Mouse (Mus musculus) forebrain, embryonic 12.5 days (tissue): ENCODE measurements around the gene Folr1. TPM values are rescaled to one million over a fixed set of nuclear protein-coding genes. Genes with fewer than 3 reads are reported as not detected.
A peak's percentile ranks its signal among the peaks of the same experiment; 100 is the strongest.

Source experiments
- ATAC-seq: fragments of 200-750 bp; cut with Nextera tagmentation; 2 replicates; pipeline ENCODE4 v1.8.0; 2017; ENCODE audit warnings: moderate TSS enrichment; ENCODE audit not compliant: low FRiP score
- H3K27ac ChIP-seq: fragments of 300-500 bp; sonication (generic); 2 replicates; pipeline ENCODE4 v1.5.1; 2016; ENCODE audit warnings: mild to moderate bottlenecking
- H3K27me3 ChIP-seq: fragments of 300-500 bp; sonication (generic); 2 replicates; pipeline ENCODE4 v1.6.1; 2016; ENCODE audit warnings: mild to moderate bottlenecking
- H3K36me3 ChIP-seq: fragments of 300-500 bp; sonication (generic); replicated peaks from 2 replicates; pipeline ENCODE4 v1.6.1; 2016; ENCODE audit warnings: mild to moderate bottlenecking
- H3K4me1 ChIP-seq: fragments of 300-500 bp; sonication (generic); 2 replicates; pipeline ENCODE4 v1.6.1; 2016
- H3K4me2 ChIP-seq: fragments of 300-500 bp; sonication (generic); 2 replicates; pipeline ENCODE4 v1.6.1; 2016; ENCODE audit warnings: mild to moderate bottlenecking, moderate library complexity
- H3K4me3 ChIP-seq: fragments of 300-500 bp; sonication (generic); replicated peaks from 2 replicates; pipeline ENCODE4 v1.5.1; 2016; ENCODE audit warnings: mild to moderate bottlenecking
- H3K9ac ChIP-seq: fragments of 300-500 bp; sonication (generic); 2 replicates; pipeline ENCODE4 v1.6.1; 2016; ENCODE audit warnings: mild to moderate bottlenecking
- H3K9me3 ChIP-seq: fragments of 300-500 bp; sonication (generic); 2 replicates; pipeline ENCODE4 v1.6.1; 2016
- WGBS: fragments of 180-500 bp; shearing (Covaris S2); methylation state at CpG from one replicate; pipeline ENCODE4 v1.1.7; 2016; 5-methylcytosine and 5-hydroxymethylcytosine counted together
- polyA plus RNA-seq: library from polyadenylated mRNA; unstranded; fragments of >200 nt; fragmentation: Nextera tagmentation; extraction: Ambion mirVana; gene quantifications from 2 replicates; pipeline ENCODE4 v1.2.1, GENCODE M21; 2016

Folr1 gene
- polyA plus RNA-seq, 1 experiment from 2014 or later, result 8.2 TPM

- Histone ChIP-seq H3K4me1 (peaks cover 53% of the 10 kb centered on the region), H3K36me3 (peaks cover 20% of the 10 kb centered on the region), H3K27ac (peak overlapping the region; percentile 89), H3K9ac (peak overlapping the region; percentile 96), H3K9me3 (no peaks in the 10 kb centered on the region), H3K4me2 (peak overlapping the region; percentile 90), H3K4me3 (peak overlapping the region; percentile 82), H3K27me3 (no peaks in the 10 kb centered on the region)
- WGBS, result under 1% methylated on average over 20 of the region's 20 CpGs
- ATAC-seq, result peak; percentile 9
Measured at GRCm38 (mm10) chr7:101837154-101837605, 33.4 kb downstream of the Folr1 start.

DNA sequence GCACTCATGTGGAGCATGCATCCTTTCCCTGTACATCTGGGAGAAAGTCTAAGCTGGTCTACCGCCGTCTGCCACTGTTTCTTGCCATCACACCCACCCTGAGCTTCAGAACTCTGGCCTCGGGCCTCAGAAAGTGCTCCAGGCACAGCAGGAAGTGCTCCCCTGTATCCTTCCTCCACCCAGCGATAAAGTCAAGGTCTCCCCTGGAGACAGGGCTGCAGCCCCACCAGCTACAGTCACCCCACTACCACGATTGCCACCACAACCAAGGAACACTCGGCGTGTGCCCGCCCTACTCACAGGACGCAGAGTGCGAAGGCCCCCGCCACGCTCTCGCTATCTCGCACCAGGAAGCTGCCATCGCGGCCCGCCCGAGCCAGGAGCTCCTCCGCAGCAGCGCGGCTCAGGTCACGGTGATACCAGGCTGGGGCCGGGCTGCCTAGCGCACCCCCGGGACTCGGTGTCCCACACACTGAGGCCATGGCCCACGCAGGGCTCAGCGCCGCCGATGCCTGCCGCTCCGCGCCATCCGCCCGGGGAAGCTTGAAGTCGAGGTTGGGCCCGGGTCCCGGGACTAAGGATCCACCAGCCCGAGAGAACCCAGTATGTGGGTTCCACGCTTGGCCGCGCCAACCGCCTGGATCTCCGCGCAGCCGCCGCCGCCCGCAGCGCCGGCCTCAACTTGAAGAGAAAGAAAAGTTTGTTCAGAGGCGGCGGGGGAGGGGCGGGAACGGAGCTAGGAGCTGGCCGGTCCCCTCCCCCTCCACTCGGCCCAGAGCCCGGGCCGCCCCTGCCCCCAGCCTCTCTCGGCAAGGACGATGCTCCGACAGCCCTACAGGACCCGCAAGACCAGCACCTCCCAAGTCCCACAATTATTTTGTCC, 34.1 kb downstream of the Folr1 start:
- Histone ChIP-seq H3K4me1 (peaks cover 53% of the 10 kb centered on the region), H3K9me3 (no peaks in the 10 kb centered on the region), H3K9ac (peak overlapping the region; percentile 96), H3K27ac (peak overlapping the region; percentile 89), H3K36me3 (peaks cover 27% of the 10 kb centered on the region), H3K4me2 (peak overlapping the region; percentile 90), H3K27me3 (no peaks in the 10 kb centered on the region), H3K4me3 (peak overlapping the region; percentile 82)
- ATAC-seq, result peak; percentile 72
- 0% methylated on average over 55 of the region's 63 CpGs for WGBS

- 51% methylated on average over 5 of the region's 5 CpGs for WGBS
- Histone ChIP-seq H3K9ac (peak overlapping the region; percentile 96), H3K27ac (peak overlapping the region; percentile 89)
Measured at GRCm38 (mm10) chr7:101835457-101836109, 35.0 kb downstream of the Folr1 start.

GRCm38 (mm10) chr7:101834903-101835302, 35.7 kb downstream of the Folr1 start:
- H3K4me1 ChIP-seq, result peaks cover 53% of the 10 kb centered on the region
- peak overlapping the region; percentile 90 for H3K4me2 ChIP-seq
- no peaks in the 10 kb centered on the region for H3K9me3 ChIP-seq
- H3K9ac ChIP-seq, result peak overlapping the region; percentile 44; the same call in 1 of the 2 replicates
- 69% methylated on average over 3 of the region's 3 CpGs for WGBS
- peak overlapping the region; percentile 13; the same call in 1 of the 2 replicates for H3K4me3 ChIP-seq
- H3K36me3 ChIP-seq, result peaks cover 43% of the 10 kb centered on the region
- H3K27me3 ChIP-seq, result no peaks in the 10 kb centered on the region
- no peak for ATAC-seq
- H3K27ac ChIP-seq, result peak overlapping the region; percentile 71

More at GRCm38 (mm10) chr7:101835457-101836109, 35.0 kb downstream of the Folr1 start:
- peaks cover 53% of the 10 kb centered on the region for H3K4me1 ChIP-seq
- H3K9me3 ChIP-seq, result no peaks in the 10 kb centered on the region
- H3K4me2 ChIP-seq, result peak overlapping the region; percentile 90
- no peaks in the 10 kb centered on the region for H3K27me3 ChIP-seq
- peaks cover 36% of the 10 kb centered on the region for H3K36me3 ChIP-seq
- H3K4me3 ChIP-seq, result peak overlapping the region; percentile 82
- no peak for ATAC-seq

GRCm38 (mm10) chr7:101833916-101834584, 36.5 kb downstream of the Folr1 start:
- peaks cover 51% of the 10 kb centered on the region for H3K36me3 ChIP-seq
- H3K4me1 ChIP-seq, result peaks cover 53% of the 10 kb centered on the region
- H3K27me3 ChIP-seq, result no peaks in the 10 kb centered on the region
- 70% methylated on average over 3 of the region's 3 CpGs for WGBS
- H3K9ac ChIP-seq, result no peak overlapping the region
- no peak for ATAC-seq
- no peak overlapping the region; the same call in 1 of the 2 replicates for H3K4me3 ChIP-seq
- no peaks in the 10 kb centered on the region for H3K9me3 ChIP-seq
- peak overlapping the region; percentile 90 for H3K4me2 ChIP-seq
- H3K27ac ChIP-seq, result peak overlapping the region; percentile 71

- ATAC-seq, result no peak
- peaks cover 58% of the 10 kb centered on the region for H3K36me3 ChIP-seq
- H3K27ac ChIP-seq, result no peak overlapping the region
- WGBS, result 77% methylated on average over 5 of the region's 5 CpGs
- no peaks in the 10 kb centered on the region for H3K9me3 ChIP-seq
- H3K27me3 ChIP-seq, result no peaks in the 10 kb centered on the region
- no peak overlapping the region for H3K4me3 ChIP-seq
- H3K4me1 ChIP-seq, result peaks cover 46% of the 10 kb centered on the region
- no peak overlapping the region for H3K9ac ChIP-seq
- H3K4me2 ChIP-seq, result no peak overlapping the region
Measured at GRCm38 (mm10) chr7:101833352-101833751, 37.2 kb downstream of the Folr1 start.

GRCm38 (mm10) chr7:101832372-101832771, 38.2 kb downstream of the Folr1 start:
- Histone ChIP-seq H3K4me2 (no peak overlapping the region), H3K27me3 (no peaks in the 10 kb centered on the region), H3K4me3 (no peak overlapping the region), H3K27ac (no peak overlapping the region), H3K4me1 (peaks cover 43% of the 10 kb centered on the region), H3K36me3 (peaks cover 68% of the 10 kb centered on the region), H3K9ac (no peak overlapping the region), H3K9me3 (no peaks in the 10 kb centered on the region)
- 91% methylated on average over 4 of the region's 4 CpGs for WGBS
- ATAC-seq, result no peak

- Histone ChIP-seq H3K4me2 (no peak overlapping the region), H3K9me3 (no peaks in the 10 kb centered on the region), H3K27ac (no peak overlapping the region), H3K4me1 (peaks cover 33% of the 10 kb centered on the region), H3K36me3 (peaks cover 78% of the 10 kb centered on the region), H3K9ac (no peak overlapping the region), H3K27me3 (no peaks in the 10 kb centered on the region), H3K4me3 (no peak overlapping the region)
- ATAC-seq, result no peak
- WGBS, result 95% methylated on average over 8 of the region's 8 CpGs
Measured at GRCm38 (mm10) chr7:101831437-101831836, 39.2 kb downstream of the Folr1 start.

- Histone ChIP-seq H3K9me3 (no peaks in the 10 kb centered on the region), H3K9ac (no peak overlapping the region), H3K27me3 (no peaks in the 10 kb centered on the region), H3K4me1 (peaks cover 23% of the 10 kb centered on the region), H3K4me2 (no peak overlapping the region), H3K4me3 (no peak overlapping the region), H3K27ac (no peak overlapping the region), H3K36me3 (peaks cover 88% of the 10 kb centered on the region)
- WGBS, result 99% methylated on average over 3 of the region's 3 CpGs
- ATAC-seq, result no peak
Measured at GRCm38 (mm10) chr7:101830373-101830772, 40.2 kb downstream of the Folr1 start.

- peaks cover 28% of the 10 kb centered on the region for H3K4me1 ChIP-seq
- no peak overlapping the region for H3K4me2 ChIP-seq
- peaks cover 55% of the 10 kb centered on the region for H3K36me3 ChIP-seq
- ATAC-seq, result no peak
- H3K27me3 ChIP-seq, result peaks cover 54% of the 10 kb centered on the region
- H3K9me3 ChIP-seq, result no peaks in the 10 kb centered on the region
- no peak overlapping the region for H3K9ac ChIP-seq
- H3K4me3 ChIP-seq, result no peak overlapping the region
- WGBS, result 87% methylated on average over 18 of the region's 18 CpGs
- no peak overlapping the region; the same call in 1 of the 2 replicates for H3K27ac ChIP-seq
Measured at GRCm38 (mm10) chr7:101823758-101824630, 46.6 kb downstream of the Folr1 start.
